Mouse (Mus musculus) embryonic facial prominence, embryonic 10.5 days (tissue): ENCODE data around the gene Igflr1. TPM values are rescaled to one million over a fixed set of nuclear protein-coding genes. Genes with fewer than 3 reads are reported as not detected.

Experiments
- DNase-seq: peaks from one replicate; pipeline ENCODE4 v3.0.0-alpha.2; 2017; ENCODE audit warnings: low spot score
- H3K27ac ChIP-seq: fragments of 300-500 bp; sonication (generic); replicated peaks from 2 replicates; pipeline ENCODE4 v1.5.1; 2016; ENCODE audit warnings: mild to moderate bottlenecking
- H3K27me3 ChIP-seq: fragments of 300-500 bp; sonication (generic); replicated peaks from 2 replicates; pipeline ENCODE4 v1.6.1; 2016; ENCODE audit warnings: low read depth, mild to moderate bottlenecking; ENCODE audit not compliant: poor library complexity, severe bottlenecking
- H3K36me3 ChIP-seq: fragments of 300-500 bp; sonication (generic); replicated peaks from 2 replicates; pipeline ENCODE4 v1.6.1; 2016; ENCODE audit warnings: mild to moderate bottlenecking, moderate library complexity
- H3K4me1 ChIP-seq: fragments of 300-500 bp; sonication (generic); 2 replicates; pipeline ENCODE4 v1.6.1; 2016
- H3K4me3 ChIP-seq: fragments of 300-500 bp; sonication (generic); 2 replicates; pipeline ENCODE4 v1.5.1; 2016; ENCODE audit warnings: mild to moderate bottlenecking, moderate library complexity
- H3K9me3 ChIP-seq: fragments of 300-500 bp; sonication (generic); 2 replicates; pipeline ENCODE4 v1.6.1; 2016; ENCODE audit warnings: mild to moderate bottlenecking
- WGBS: fragments of 180-500 bp; shearing (Covaris S2); methylation state at CpG from one replicate; pipeline ENCODE4 v1.1.7; 2016; 5-methylcytosine and 5-hydroxymethylcytosine counted together
- polyA plus RNA-seq: library from polyadenylated mRNA; unstranded; fragments of >200 nt; fragmentation: Nextera tagmentation; extraction: Ambion mirVana; gene quantifications from 2 replicates; pipeline ENCODE4 v1.2.1, GENCODE M21; 2016

The Igflr1 gene
- polyA plus RNA-seq, 1 experiment from 2014 or later: 4.6 TPM

DNA sequence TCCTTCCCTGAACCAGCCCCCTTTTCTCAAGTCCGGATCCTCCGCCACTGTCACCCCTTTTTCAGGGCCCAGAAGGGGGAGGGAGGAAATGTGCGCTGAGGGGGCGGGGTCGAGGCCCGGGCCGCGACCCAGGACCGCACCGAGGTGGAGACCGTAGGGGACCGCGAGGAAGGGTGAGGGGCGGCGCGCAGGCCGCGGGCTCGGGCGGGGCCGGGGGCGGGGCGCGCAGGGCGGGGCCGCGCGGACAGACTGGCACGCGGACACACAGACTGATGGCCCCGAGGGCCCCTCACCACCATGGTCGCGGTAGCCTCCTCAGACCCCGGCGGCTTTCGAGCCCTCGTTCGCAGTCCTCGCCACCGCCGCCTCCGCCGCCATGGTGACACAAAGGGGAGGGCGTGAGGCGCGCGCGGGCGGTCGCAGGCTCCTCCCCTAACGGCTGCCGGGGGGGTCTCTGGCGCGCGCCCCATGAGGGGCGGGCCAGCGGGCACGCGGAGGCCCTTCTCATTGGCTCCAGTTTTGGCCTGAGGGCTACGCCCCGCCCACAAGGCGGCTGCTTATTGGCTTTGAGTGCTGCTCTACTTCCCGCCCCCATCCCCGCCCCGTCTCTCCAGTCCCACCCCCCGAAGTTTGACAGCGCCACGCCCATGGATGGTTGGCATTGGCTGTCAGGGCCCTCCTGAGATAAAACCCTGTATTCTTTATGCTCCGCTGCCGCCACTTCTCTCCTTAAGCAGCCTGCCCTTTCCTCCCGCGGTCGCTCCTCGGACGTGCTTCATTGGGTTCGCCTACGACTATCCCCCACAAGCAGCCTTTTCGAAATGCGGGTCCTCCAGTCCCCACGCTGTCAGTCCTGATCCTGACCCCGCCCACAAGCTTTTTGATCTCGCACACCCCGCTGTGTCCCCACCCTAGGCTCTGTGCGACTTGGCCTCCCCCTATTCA is 30.3 kb upstream of the Igflr1 start, which contains the start of gene Arhgap33:
TSS of gene Arhgap33 (minus strand) at position 428 of the 945 bp plus-strand sequence.
- Histone ChIP-seq H3K4me1 (peaks cover 35% of the 10 kb centered on the region), H3K36me3 (peaks cover 55% of the 10 kb centered on the region), H3K9me3 (no peaks in the 10 kb centered on the region), H3K27ac (peak within 1 kb of the TSS; percentile 95), H3K27me3 (peaks cover 10% of the 10 kb centered on the region), H3K4me3 (peak within 1 kb of the TSS; percentile 82)
- DNase-seq: peak; percentile 99
- WGBS: under 1% methylated on average over 80 of the region's 84 CpGs

DNA sequence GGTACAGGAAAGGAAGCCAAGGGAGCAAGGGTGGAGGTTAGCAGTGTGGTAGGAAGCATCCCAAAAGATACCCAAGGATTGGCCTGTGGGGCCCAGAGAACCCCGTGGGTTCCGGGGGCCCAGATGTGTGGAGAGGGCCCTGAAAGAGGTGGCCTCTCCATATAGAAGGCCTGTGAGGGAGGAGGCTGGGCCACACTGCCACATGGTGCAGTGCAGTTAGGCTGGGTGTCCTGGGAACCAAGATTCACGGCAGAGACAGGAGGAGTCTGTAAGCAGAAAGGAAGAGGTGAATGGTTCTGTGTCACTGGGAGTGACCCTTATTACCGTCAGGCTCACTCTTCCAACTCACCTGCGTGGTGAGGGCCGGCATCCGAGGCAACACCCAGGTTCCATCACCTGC is 24.7 kb upstream of the Igflr1 start:
- WGBS: 83% methylated on average over 7 of the region's 7 CpGs
- Histone ChIP-seq H3K27me3 (no peaks in the 10 kb centered on the region), H3K27ac (no peak overlapping the region), H3K4me3 (0 out of 2 replicates have a peak overlapping the region, but pooled peaks have one; percentile 5), H3K9me3 (no peaks in the 10 kb centered on the region), H3K36me3 (peaks cover 69% of the 10 kb centered on the region), H3K4me1 (peaks cover 3% of the 10 kb centered on the region)
- DNase-seq: no peak

DNA sequence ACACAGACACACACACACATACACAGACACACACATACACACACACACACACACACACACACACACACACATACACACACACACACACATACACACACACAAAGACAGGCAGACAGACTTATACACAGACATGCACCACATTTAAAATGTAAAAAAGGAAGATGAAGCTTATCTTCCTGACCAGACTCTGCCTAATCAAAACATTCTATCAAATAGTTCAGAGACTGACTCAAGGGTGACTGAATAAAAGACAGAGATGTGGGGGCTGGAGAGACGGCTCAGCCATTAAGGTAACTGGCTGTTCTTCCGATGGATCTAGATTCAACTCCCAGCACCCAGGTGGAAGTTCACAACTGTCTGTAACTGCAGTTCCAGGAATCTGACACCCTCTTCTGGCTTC is 20.9 kb upstream of the Igflr1 start:
- H3K9me3 ChIP-seq: no peaks in the 10 kb centered on the region
- H3K27me3 ChIP-seq: no peaks in the 10 kb centered on the region
- no peak overlapping the region for H3K4me3 ChIP-seq
- 94% methylated on average over 2 of the region's 2 CpGs for WGBS
- H3K27ac ChIP-seq: no peak overlapping the region
- no peaks in the 10 kb centered on the region for H3K4me1 ChIP-seq
- H3K36me3 ChIP-seq: peaks cover 83% of the 10 kb centered on the region
- no peak for DNase-seq

DNA sequence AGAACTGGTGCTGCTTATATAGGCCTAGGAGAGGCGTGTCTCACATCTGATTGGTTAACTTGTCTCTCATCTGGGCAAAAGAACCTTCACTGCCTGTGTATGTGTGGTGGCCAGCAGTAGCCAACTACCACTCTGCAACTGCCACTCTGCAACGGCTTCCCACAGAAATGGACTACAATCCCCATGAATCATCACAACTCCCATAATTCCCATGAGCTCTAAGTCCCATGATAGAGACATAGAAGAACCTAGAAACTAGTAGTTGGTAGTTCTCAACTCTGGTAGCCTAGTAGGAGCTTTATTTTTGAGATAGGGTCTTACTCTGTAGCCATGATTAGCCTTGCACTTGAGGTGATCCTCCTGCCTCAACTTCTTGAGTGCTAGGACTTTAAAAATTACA is 15.3 kb upstream of the Igflr1 start:
- Histone ChIP-seq H3K27ac (no peak overlapping the region), H3K4me1 (peaks cover 21% of the 10 kb centered on the region), H3K27me3 (0 out of 2 replicates have a peak, but pooled peaks cover 4% of the 10 kb centered on the region), H3K9me3 (no peaks in the 10 kb centered on the region), H3K36me3 (peaks cover 54% of the 10 kb centered on the region), H3K4me3 (no peak overlapping the region)
- WGBS: 83% methylated on average over 2 of the region's 2 CpGs
- DNase-seq: no peak

DNA sequence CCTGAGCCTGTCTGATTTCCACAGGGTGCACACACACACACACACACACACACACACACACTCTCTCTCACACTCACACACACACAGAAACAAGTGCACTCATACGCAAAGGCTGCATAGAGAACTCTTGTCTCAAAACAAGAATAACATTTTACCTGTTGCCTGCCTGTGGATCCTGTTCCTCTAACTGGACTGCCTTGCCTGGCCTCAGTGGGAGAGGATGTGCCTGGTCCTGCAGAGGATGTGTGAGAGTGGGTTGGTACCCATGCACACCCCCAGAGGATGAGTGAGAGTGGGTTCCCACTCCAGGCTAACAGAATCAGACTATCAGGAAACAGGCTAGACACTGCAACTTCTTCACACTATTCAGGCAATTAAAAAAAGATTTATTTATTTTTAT is 14.6 kb upstream of the Igflr1 start:
- WGBS: 100% methylated on average over 1 of the region's 1 CpGs
- no peak overlapping the region for H3K27ac ChIP-seq
- H3K36me3 ChIP-seq: peaks cover 56% of the 10 kb centered on the region
- H3K9me3 ChIP-seq: no peaks in the 10 kb centered on the region
- H3K4me3 ChIP-seq: peak overlapping the region; percentile 68; the same call in 1 of the 2 replicates
- 0 out of 2 replicates have a peak, but pooled peaks cover 4% of the 10 kb centered on the region for H3K27me3 ChIP-seq
- no peak for DNase-seq
- H3K4me1 ChIP-seq: peaks cover 21% of the 10 kb centered on the region

DNA sequence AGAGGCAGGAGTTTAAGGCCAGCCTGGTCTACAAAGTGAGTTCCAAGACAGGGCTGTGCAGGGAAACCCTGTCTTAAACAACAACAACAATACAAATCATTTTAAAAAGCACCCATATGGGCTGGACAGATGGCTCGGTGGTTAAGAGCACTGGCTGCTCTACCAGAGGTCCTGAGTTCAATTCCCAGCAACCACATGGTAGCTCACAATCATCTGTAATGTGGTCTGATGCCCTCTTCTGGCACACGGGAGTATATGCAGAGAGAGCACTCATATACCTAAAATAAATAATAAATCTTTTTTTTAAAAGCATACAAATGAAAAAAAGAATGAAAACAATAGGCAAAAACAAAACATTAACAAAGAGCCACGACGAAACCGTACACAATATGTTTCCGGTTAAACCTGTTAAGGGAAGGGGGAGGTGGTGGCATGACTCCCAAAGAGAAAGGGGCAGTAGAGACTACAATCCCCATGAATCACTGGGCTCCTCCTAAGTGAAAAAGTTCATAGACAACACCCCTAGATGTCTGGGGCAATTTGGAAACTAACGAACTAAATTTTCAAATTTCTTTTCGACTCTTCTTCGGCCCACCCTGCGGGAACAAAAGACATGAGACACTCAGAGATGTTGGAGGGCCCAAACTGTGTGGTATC is 13.7 kb upstream of the Igflr1 start:
- Histone ChIP-seq H3K9me3 (no peaks in the 10 kb centered on the region), H3K4me1 (peaks cover 21% of the 10 kb centered on the region), H3K27me3 (0 out of 2 replicates have a peak, but pooled peaks cover 4% of the 10 kb centered on the region), H3K27ac (peak overlapping the region; percentile 92), H3K4me3 (peak overlapping the region; percentile 68), H3K36me3 (peaks cover 57% of the 10 kb centered on the region)
- WGBS: 2% methylated on average over 10 of the region's 10 CpGs
- no peak for DNase-seq

DNA sequence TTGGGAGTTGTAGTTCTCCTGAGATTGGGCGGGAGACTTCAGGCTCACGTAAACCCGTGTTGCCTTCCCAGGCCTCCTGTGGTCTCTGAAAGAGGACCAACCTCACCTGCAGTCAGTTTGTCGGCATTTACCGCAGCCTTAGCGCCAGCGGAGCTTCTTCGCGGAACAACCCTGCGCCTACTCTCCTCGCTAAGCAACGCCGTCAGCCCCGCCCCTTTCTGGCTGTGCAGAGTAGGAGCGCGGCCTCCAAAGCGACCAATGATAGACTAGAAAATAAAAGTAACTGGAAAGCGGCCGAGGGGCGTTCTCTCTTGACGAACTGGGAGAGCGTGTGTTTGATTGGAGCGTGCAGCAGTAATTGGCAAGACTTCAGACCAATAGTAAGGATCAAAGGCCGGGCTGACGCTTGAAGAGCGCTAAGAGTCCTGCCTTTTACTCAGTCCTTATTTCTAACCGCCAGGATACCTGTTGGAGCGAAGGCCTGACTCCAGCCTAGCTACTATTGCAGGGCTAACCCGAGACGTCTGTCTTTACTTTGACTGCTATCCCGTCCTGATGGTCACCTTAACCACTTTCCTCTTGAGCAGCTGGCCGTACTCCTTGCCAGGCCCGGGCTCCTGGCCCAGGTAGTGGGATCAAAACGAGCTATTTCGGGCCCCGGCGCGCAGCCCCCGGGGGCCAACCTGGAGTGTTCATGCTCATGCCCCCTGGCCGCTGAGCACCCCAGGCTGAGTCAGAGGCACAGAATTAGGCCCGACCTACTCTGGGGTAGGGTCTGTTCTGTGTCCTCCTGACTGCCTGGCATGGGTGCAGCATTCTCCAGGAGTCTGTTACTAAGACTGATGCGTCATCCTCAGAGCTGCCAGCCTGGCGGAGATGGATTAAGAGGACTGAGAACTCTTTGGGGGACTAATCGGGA is 12.9 kb upstream of the Igflr1 start, which contains the start of the genes Hspb6 and Proser3:
TSS of gene Hspb6 (plus strand) at position 77 of the 919 bp plus-strand sequence.
TSS of gene Proser3 (minus strand) at position 198 of the 919 bp plus-strand sequence.
- Histone ChIP-seq H3K27me3 (0 out of 2 replicates have a peak, but pooled peaks cover 4% of the 10 kb centered on the region), H3K36me3 (peaks cover 63% of the 10 kb centered on the region), H3K4me1 (peaks cover 21% of the 10 kb centered on the region), H3K9me3 (no peaks in the 10 kb centered on the region), H3K27ac (peak within 1 kb of the TSS; percentile 92), H3K4me3 (peak within 1 kb of the TSS; percentile 68)
- DNase-seq: peak; percentile 95
- WGBS: under 1% methylated on average over 44 of the region's 44 CpGs

DNA sequence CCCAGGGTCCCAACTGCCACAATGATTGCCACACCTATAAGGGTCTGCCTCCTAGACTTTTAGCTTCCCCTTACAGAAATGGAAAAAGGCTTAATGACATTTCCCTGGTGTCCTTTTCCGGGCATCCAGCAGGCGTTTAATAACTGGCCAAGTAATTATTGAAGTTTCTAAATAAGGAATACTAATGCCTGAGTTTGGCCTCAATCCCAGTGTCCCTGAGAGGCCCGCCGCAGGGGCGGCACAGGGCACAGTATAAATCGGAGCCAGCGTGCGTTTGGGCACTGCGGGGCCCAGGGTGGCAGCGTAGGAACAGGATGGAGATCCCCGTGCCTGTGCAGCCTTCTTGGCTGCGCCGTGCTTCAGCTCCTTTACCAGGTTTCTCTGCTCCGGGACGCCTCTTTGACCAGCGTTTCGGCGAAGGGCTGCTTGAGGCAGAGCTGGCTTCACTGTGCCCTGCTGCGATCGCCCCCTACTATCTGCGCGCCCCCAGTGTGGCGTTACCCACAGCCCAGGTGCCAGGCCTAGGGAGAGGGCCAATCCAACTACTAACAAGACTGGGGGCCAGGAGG is 12.1 kb upstream of the Igflr1 start:
- Histone ChIP-seq H3K4me3 (peak overlapping the region; percentile 68), H3K27ac (peak overlapping the region; percentile 92), H3K9me3 (no peaks in the 10 kb centered on the region), H3K27me3 (0 out of 2 replicates have a peak, but pooled peaks cover 4% of the 10 kb centered on the region), H3K4me1 (peaks cover 23% of the 10 kb centered on the region), H3K36me3 (peaks cover 62% of the 10 kb centered on the region)
- whole genome bisulfite sequencing: 9% methylated on average over 23 of the region's 23 CpGs
- DNase-seq: peak; percentile 29

DNA sequence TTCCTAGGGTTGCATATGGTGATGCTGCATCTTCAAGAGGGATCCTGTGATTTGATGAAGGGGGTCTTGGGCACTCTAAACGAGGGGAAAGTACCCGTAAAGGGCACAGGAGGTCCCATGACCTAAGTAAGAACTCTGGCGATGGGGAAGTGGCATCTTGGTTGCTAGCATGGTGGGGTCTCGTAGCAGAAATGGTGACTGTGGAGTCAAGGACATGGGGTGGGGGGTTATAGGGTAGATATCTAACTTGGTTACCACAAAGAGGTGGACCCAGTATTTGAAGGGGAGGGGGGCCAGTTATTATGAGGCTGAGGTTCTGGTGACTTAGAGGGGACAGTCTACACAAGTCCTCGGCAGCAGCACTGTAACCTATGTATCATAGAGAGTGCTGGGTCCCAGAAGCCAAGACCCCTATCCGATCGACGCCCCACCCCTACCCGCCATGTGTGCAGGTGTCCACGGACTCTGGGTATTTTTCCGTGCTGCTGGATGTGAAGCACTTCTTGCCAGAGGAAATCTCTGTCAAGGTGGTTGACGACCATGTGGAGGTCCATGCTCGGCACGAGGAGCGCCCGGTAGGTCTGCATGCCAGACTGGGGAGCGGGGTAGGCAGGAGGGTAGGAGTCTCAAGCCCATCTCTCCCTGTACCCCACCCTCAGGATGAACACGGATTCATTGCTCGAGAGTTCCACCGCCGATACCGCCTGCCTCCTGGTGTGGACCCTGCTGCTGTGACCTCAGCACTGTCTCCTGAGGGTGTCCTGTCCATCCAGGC is 11.2 kb upstream of the Igflr1 start:
- Histone ChIP-seq H3K9me3 (no peaks in the 10 kb centered on the region), H3K4me1 (peaks cover 32% of the 10 kb centered on the region), H3K27ac (peak overlapping the region; percentile 92), H3K36me3 (peaks cover 53% of the 10 kb centered on the region), H3K27me3 (0 out of 2 replicates have a peak, but pooled peaks cover 4% of the 10 kb centered on the region), H3K4me3 (peak overlapping the region; percentile 68)
- WGBS: 84% methylated on average over 22 of the region's 22 CpGs
- no peak for DNase-seq

DNA sequence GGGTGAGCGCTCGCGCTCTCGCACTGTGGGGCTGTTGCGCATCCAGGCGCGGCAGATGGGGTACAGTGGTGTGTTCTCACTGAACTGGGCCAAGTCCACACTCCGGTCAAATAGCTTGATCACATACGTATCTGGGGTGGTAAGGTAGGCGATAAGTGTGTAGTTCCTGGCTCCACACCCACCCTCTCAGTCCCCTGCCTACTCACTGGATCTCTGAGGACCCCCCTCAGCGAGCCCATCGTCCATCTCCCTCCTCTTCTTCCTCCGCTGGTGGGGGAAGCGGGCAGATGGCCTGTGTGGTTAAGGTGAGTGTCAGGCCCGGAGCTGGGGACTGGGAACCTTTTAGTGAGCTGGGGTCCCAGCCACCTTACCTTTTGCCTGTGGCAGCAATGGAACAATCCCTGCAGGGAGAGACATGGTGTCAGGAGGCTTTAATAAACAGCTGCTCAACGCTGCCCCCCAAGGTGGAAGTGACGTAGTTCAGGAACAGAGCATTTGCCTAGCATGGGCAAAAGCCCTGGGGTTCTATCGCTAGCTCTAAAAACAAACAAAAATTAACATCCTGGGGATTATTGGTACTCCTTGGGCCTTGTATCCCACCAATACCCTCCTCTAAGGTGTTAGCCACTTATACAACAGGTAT is 8.2 kb upstream of the Igflr1 start:
- no peak for DNase-seq
- H3K4me3 ChIP-seq: peak overlapping the region; percentile 23; the same call in 1 of the 2 replicates
- WGBS: 92% methylated on average over 18 of the region's 18 CpGs

More for the DNA sequence above, 8.2 kb upstream of the Igflr1 start:
- H3K9me3 ChIP-seq: no peaks in the 10 kb centered on the region
- 0 out of 2 replicates have a peak, but pooled peaks cover 4% of the 10 kb centered on the region for H3K27me3 ChIP-seq
- H3K27ac ChIP-seq: no peak overlapping the region
- H3K4me1 ChIP-seq: peaks cover 37% of the 10 kb centered on the region
- peaks cover 44% of the 10 kb centered on the region for H3K36me3 ChIP-seq
